ENCODE assay signal across 20 mouse cellular contexts in genomic region chr10:75020271-75020670, GRCm38 (mm10). TPM values are rescaled to one million over a fixed set of nuclear protein-coding genes. Genes with fewer than 3 reads are reported as not detected.
"Had no signal": no experiment of that assay in that cellular context is flagged by ENCODE, and none has a peak within 500 bp of the region (broad histone marks: within the 10 kb centered on the region; RNA-seq: fewer than 3 reads in every experiment).

No protein-coding gene starts in this region.

- H3K9me3 ChIP-seq: liver, embryonic 13.5 days; stomach, embryonic 15.5 days had no signal

- H3K4me1 ChIP-seq: liver, embryonic 13.5 days; stomach, embryonic 15.5 days had no signal

- H3K27me3 ChIP-seq: liver, embryonic 13.5 days; stomach, embryonic 15.5 days had no signal

- H3K36me3 ChIP-seq: liver, embryonic 13.5 days; stomach, embryonic 15.5 days had no signal

- ATAC-seq: intestine, postnatal 0 days had no signal

- H3K4me2 ChIP-seq: liver, embryonic 13.5 days; midbrain, embryonic 11.5 days; stomach, embryonic 15.5 days had no signal

- H3K9ac ChIP-seq: liver, embryonic 13.5 days; stomach, embryonic 15.5 days had no signal

- H3K27ac ChIP-seq: left cerebral cortex, adult 2 months; liver, embryonic 13.5 days; stomach, embryonic 15.5 days had no signal

- H3K4me3 ChIP-seq: left cerebral cortex, adult 2 months; liver, embryonic 13.5 days; stomach, embryonic 15.5 days had no signal

- DNase-seq: kidney, adult 2 months; kidney, postnatal 36 days; layer of hippocampus, postnatal 36 days; liver, embryonic 13.5 days; midbrain, embryonic 14.5 days; retina, postnatal 1 day; right cerebral cortex, postnatal 25 days; spleen, adult 18-20 months; thymus, postnatal 25 days had no signal

RNA-seq across cellular contexts. Expression of gene Rsph14, which starts 12.1 kb away (rescaled TPM):
- polyA plus RNA-seq: intestine, embryonic 14.5 days; intestine, postnatal 0 days; kidney, adult 2 months; kidney, embryonic 14.5 days; limb, embryonic 11.5 days; limb, embryonic 14.5 days; liver, adult 2 months; liver, embryonic 13.5 days; liver, embryonic 16.5 days; midbrain, embryonic 11.5 days; neural tube, embryonic 11.5 days; stomach, embryonic 15.5 days had no signal

RNA-seq across cellular contexts. Expression of gene Gnaz, which starts 53.3 kb away (rescaled TPM):
- polyA plus RNA-seq: liver, adult 2 months had no signal
